ENCODE assay signal across 25 mouse cellular contexts in the genomic region with DNA sequence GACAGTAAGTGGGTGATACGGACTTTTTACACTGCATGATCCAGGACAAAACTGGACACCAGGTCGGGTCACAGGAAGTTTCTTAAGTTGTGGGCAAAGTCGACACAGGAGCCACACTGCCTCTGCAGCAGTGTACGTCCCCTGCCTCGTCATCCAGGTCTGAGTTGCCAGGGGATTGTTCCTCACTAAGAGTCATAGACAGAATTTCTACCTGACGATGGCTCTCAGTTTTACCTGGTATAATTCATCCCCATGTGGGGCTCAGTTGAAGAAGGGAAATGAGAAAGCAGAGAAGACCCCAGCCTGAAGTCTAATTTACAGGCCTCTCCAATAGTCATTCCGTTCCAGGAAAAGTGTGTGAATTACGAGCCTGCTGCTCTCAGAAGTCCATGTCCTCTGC.
"Had no signal": no experiment of that assay in that cellular context is flagged by ENCODE, and none has a peak within 500 bp of the region (broad histone marks: within the 10 kb centered on the region; RNA-seq: fewer than 3 reads in every experiment).

No protein-coding gene starts in this region.

- H3K4me2 ChIP-seq: heart, embryonic 11.5 days; heart, embryonic 13.5 days; heart, embryonic 15.5 days; hindbrain, embryonic 12.5 days; hindbrain, embryonic 14.5 days; intestine, embryonic 15.5 days; limb, embryonic 12.5 days had no signal

- DNase-seq: gastrocnemius, adult 2 months; gastrocnemius, postnatal 10 days; gastrocnemius, postnatal 25 days; heart, adult 2 months; heart, postnatal 4 days; kidney, adult 18-20 months; kidney, adult 8-10 months; kidney, postnatal 10 days; kidney, postnatal 25 days; kidney, postnatal 4 days; liver had no signal

- H3K27ac ChIP-seq: gastrocnemius, adult 2 months; heart, adult 2 months; heart, embryonic 13.5 days; heart, embryonic 15.5 days; hindbrain, embryonic 10.5 days; hindbrain, embryonic 12.5 days; hindbrain, embryonic 14.5 days; intestine, embryonic 15.5 days; layer of hippocampus, adult 2 months; left cerebral cortex, adult 2 months; limb, embryonic 10.5 days; limb, embryonic 12.5 days had no signal

- H3K27me3 ChIP-seq: heart, embryonic 13.5 days; heart, embryonic 15.5 days; hindbrain, embryonic 12.5 days; intestine, embryonic 15.5 days; limb, embryonic 12.5 days had no signal

- H3K4me3 ChIP-seq: gastrocnemius, adult 2 months; heart, adult 2 months; heart, embryonic 13.5 days; heart, embryonic 15.5 days; hindbrain, embryonic 10.5 days; hindbrain, embryonic 12.5 days; intestine, embryonic 15.5 days; layer of hippocampus, adult 2 months; left cerebral cortex, adult 2 months; limb, embryonic 10.5 days; limb, embryonic 12.5 days had no signal

- H3K36me3 ChIP-seq: heart, embryonic 13.5 days; heart, embryonic 15.5 days; hindbrain, embryonic 10.5 days; hindbrain, embryonic 12.5 days; intestine, embryonic 15.5 days; limb, embryonic 10.5 days; limb, embryonic 12.5 days had no signal

- H3K9me3 ChIP-seq: heart, embryonic 13.5 days; heart, embryonic 15.5 days; hindbrain, embryonic 10.5 days; hindbrain, embryonic 12.5 days; intestine, embryonic 15.5 days; limb, embryonic 10.5 days; limb, embryonic 12.5 days had no signal

- H3K9ac ChIP-seq: heart, embryonic 13.5 days; heart, embryonic 15.5 days; hindbrain, embryonic 12.5 days; hindbrain, embryonic 14.5 days; intestine, embryonic 15.5 days; limb, embryonic 12.5 days had no signal

- H3K4me1 ChIP-seq: hindbrain, embryonic 10.5 days; hindbrain, embryonic 12.5 days had no signal

- ATAC-seq: hindbrain, embryonic 16.5 days; inflammation-experienced regulatory T-cells, adult 6 months; intestine, embryonic 15.5 days; intestine, postnatal 0 days had no signal
